ENCODE assay signal across 25 mouse cellular contexts in the genomic region with DNA sequence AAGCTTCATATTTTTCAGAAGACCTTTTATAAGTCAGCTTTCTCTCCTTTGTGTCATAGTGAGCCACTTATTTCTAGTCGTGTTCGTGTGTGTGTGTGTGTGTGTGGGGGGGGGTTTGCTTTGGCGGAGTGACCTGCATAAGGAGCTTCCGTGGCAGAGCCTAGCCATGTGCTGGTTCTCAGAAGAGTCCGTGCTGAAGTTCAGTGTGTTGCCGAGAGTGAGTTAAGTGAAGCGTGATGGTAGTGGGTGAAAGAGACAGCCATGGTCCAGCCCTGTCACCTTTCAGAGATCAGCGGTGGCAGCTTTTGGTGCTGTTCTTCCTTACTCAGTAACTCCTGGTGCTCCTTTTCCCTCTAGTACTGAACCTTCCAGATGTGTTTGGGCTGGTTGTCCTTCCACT. TPM values are rescaled to one million over a fixed set of nuclear protein-coding genes. Genes with fewer than 3 reads are reported as not detected.
A peak's percentile ranks its signal among the peaks of the same experiment; 100 is the strongest.
DNase-seq lines count a peak whose midpoint lies in the region; ATAC-seq and TF ChIP-seq lines count a peak whose summit lies in the region.
"Had no signal": no experiment of that assay in that cellular context is flagged by ENCODE, and none has a peak within 500 bp of the region (broad histone marks: within the 10 kb centered on the region; RNA-seq: fewer than 3 reads in every experiment).

No protein-coding gene starts in this region.

- no peaks in the 10 kb centered on the region for H3K4me1 ChIP-seq in intestine, embryonic 14.5 days (replicated peaks; ENCODE audit: control insufficient read depth, insufficient read depth, low read length)
- H3K4me1 ChIP-seq in intestine, postnatal 0 days (replicated peaks; ENCODE audit: control insufficient read depth, insufficient read depth, low read length): no peaks in the 10 kb centered on the region
- H3K4me1 ChIP-seq in kidney, adult 2 months (ENCODE audit: control insufficient read depth, insufficient read depth, low read length): no peaks in the 10 kb centered on the region; the same call in 1 of the 2 replicates
- H3K4me1 ChIP-seq: embryonic facial prominence, embryonic 12.5 days; embryonic facial prominence, embryonic 15.5 days; heart, embryonic 10.5 days; heart, embryonic 13.5 days had no signal

- no peak overlapping the region for H3K4me3 ChIP-seq in intestine, embryonic 14.5 days (ENCODE audit: low read depth, low read length)
- no peak overlapping the region for H3K4me3 ChIP-seq in intestine, postnatal 0 days (ENCODE audit: low read depth, low read length)
- H3K4me3 ChIP-seq in kidney, adult 2 months (ENCODE audit: insufficient read depth, low read depth, low read length): no peak overlapping the region
- H3K4me3 ChIP-seq: embryonic facial prominence, embryonic 12.5 days; embryonic facial prominence, embryonic 15.5 days; gastrocnemius, adult 2 months; heart, embryonic 10.5 days; heart, embryonic 13.5 days had no signal

- H3K9me3 ChIP-seq in intestine, embryonic 14.5 days (ENCODE audit: control insufficient read depth, low read length): no peaks in the 10 kb centered on the region
- no peaks in the 10 kb centered on the region for H3K9me3 ChIP-seq in intestine, postnatal 0 days (ENCODE audit: control insufficient read depth)
- H3K9me3 ChIP-seq: embryonic facial prominence, embryonic 12.5 days; embryonic facial prominence, embryonic 15.5 days; heart, embryonic 10.5 days; heart, embryonic 13.5 days had no signal

- no peak for ATAC-seq in intestine, embryonic 14.5 days (replicated peaks; ENCODE audit: low FRiP score, low TSS enrichment, low read depth)
- no peak for ATAC-seq in intestine, postnatal 0 days
- ATAC-seq: CD4-positive, CD25-positive, alpha-beta regulatory T cell, adult 4 months; forebrain, embryonic 14.5 days; forebrain, postnatal 0 days had no signal

- no peaks in the 10 kb centered on the region for H3K27me3 ChIP-seq in intestine, embryonic 14.5 days (replicated peaks; ENCODE audit: control insufficient read depth, insufficient read depth, low read length)
- H3K27me3 ChIP-seq in intestine, postnatal 0 days (replicated peaks; ENCODE audit: control insufficient read depth, insufficient read depth, low read length): no peaks in the 10 kb centered on the region
- H3K27me3 ChIP-seq in kidney, adult 2 months (replicated peaks; ENCODE audit: control insufficient read depth, insufficient read depth, low read length): no peaks in the 10 kb centered on the region
- H3K27me3 ChIP-seq: embryonic facial prominence, embryonic 12.5 days; embryonic facial prominence, embryonic 15.5 days; heart, embryonic 13.5 days had no signal

- no peak overlapping the region for H3K4me2 ChIP-seq in intestine, embryonic 14.5 days (ENCODE audit: low read length)
- no peak overlapping the region for H3K4me2 ChIP-seq in intestine, postnatal 0 days (replicated peaks; ENCODE audit: low read depth)
- H3K4me2 ChIP-seq: embryonic facial prominence, embryonic 12.5 days; embryonic facial prominence, embryonic 15.5 days; heart, embryonic 13.5 days; hindbrain, embryonic 14.5 days had no signal

- DNase-seq in intestine, embryonic 14.5 days (ENCODE audit: low spot score): peak; percentile 36
- DNase-seq in kidney, adult 2 months: peak; percentile 78
- DNase-seq in kidney, postnatal 14 days: no peak
- DNase-seq in kidney, postnatal 36 days: peak; percentile 47 to 64
- DNase-seq in kidney, postnatal 10 days: no peak
- DNase-seq: adrenal gland, adult 2 months; adrenal gland, postnatal 14 days; cerebellum, adult 11 months; cerebellum, adult 9-11 months; forebrain, postnatal 0 days; gastrocnemius, adult 2 months; gastrocnemius, postnatal 14 days; heart, adult 18-20 months; heart, postnatal 14 days; heart, postnatal 4 days had no signal

- H3K9ac ChIP-seq in intestine, embryonic 14.5 days (ENCODE audit: low read length): no peak overlapping the region
- H3K9ac ChIP-seq in intestine, postnatal 0 days (ENCODE audit: low read depth, low read length): no peak overlapping the region
- H3K9ac ChIP-seq: embryonic facial prominence, embryonic 12.5 days; embryonic facial prominence, embryonic 15.5 days; forebrain, postnatal 0 days; heart, embryonic 13.5 days; hindbrain, embryonic 14.5 days had no signal

- 93% methylated on average over 8 of the region's 8 CpGs for WGBS in intestine, embryonic 14.5 days
- 90% methylated on average over 8 of the region's 8 CpGs for WGBS in intestine, postnatal 0 days
- 58% methylated on average over 8 of the region's 8 CpGs for WGBS in kidney, adult 2 months

- peaks cover 43% of the 10 kb centered on the region for H3K36me3 ChIP-seq in intestine, embryonic 14.5 days (ENCODE audit: control insufficient read depth, insufficient read depth, low read length)
- H3K36me3 ChIP-seq in intestine, postnatal 0 days (ENCODE audit: control insufficient read depth, insufficient read depth): peaks cover 44% of the 10 kb centered on the region
- H3K36me3 ChIP-seq in kidney, adult 2 months (ENCODE audit: control insufficient read depth, insufficient read depth, low read length): peaks cover 12% of the 10 kb centered on the region

- no peak for TF ChIP-seq POLR2A in kidney, adult 2 months (IDR thresholded peaks at IDR 0.05; ENCODE audit: low read depth, low read length)

- H3K27ac ChIP-seq in intestine, embryonic 14.5 days (ENCODE audit: low read depth): no peak overlapping the region
- no peak overlapping the region for H3K27ac ChIP-seq in intestine, postnatal 0 days (ENCODE audit: low read depth, low read length)
- peak overlapping the region; percentile 11; the same call in 1 of the 2 replicates for H3K27ac ChIP-seq in kidney, adult 2 months (ENCODE audit: insufficient read depth, low read depth, low read length)
- H3K27ac ChIP-seq: embryonic facial prominence, embryonic 12.5 days; embryonic facial prominence, embryonic 15.5 days; gastrocnemius, adult 2 months; heart, embryonic 10.5 days; heart, embryonic 13.5 days; hindbrain, embryonic 14.5 days had no signal

- no peak for TF ChIP-seq CTCF in intestine, postnatal 0 days (IDR thresholded peaks at IDR 0.05; ENCODE audit: low read depth)
- TF ChIP-seq CTCF in kidney, adult 2 months (conservative IDR thresholded peaks at IDR 0.05; ENCODE audit: insufficient read depth, insufficient read length, low read depth, low read length): no peak

RNA-seq across cellular contexts. Expression of gene Fbxo7, which starts 22.3 kb away (rescaled TPM):
- 28.5 and 31.0 TPM in 2 replicates for polyA plus RNA-seq in intestine, embryonic 14.5 days (2014; fragmentation: Nextera tagmentation; extraction: Ambion mirVana)
- polyA plus RNA-seq in intestine, postnatal 0 days (2015; fragmentation: Nextera tagmentation; extraction: Ambion mirVana): 28.6 and 33.5 TPM in 2 replicates
- polyA plus RNA-seq in kidney, adult 2 months (2012; rRNA removed): 81.5 and 81.6 TPM in 2 replicates

RNA-seq across cellular contexts. Expression of gene Bpifc, which starts 32.4 kb away (rescaled TPM):
- polyA plus RNA-seq in intestine, embryonic 14.5 days (2014; fragmentation: Nextera tagmentation; extraction: Ambion mirVana): 0.07 TPM in 1 of 2 replicates, not detected in the other
- polyA plus RNA-seq in intestine, postnatal 0 days (2015; fragmentation: Nextera tagmentation; extraction: Ambion mirVana): not detected in 2 replicates
- polyA plus RNA-seq in kidney, adult 2 months (2012; rRNA removed): 0.08 and 0.11 TPM in 2 replicates
- polyA plus RNA-seq: C2C12; CD4-positive, CD25-positive, alpha-beta regulatory T cell, adult 4 months; embryonic facial prominence, embryonic 12.5 days; forebrain, embryonic 11.5 days; forebrain, embryonic 14.5 days; heart, embryonic 13.5 days; hindbrain, embryonic 14.5 days had no signal

Comparison
In these comparisons a context has a peak if more than half of its experiments do, and no peak if none do; other contexts are left out.
1. DNase-seq: peak in intestine, embryonic 14.5 days (single experiment), kidney, adult 2 months (single experiment) and kidney, postnatal 36 days (2 of 2); none in kidney, postnatal 14 days (single experiment) and kidney, postnatal 10 days (single experiment).